Mouse (Mus musculus): ENCODE results near the gene Gm21988.

GRCm38 (mm10) chr11:70226602-70226890 is 13.1 kb downstream of the Gm21988 start:
- no peak for TF ChIP-seq CTCF (IDR thresholded peaks at IDR 0.05; ENCODE audit: low read depth, low read length)
- no peak for TF ChIP-seq POLR2A (IDR thresholded peaks at IDR 0.05; ENCODE audit: extremely low read depth, insufficient read depth, low read length)
